Mouse (Mus musculus): ENCODE results near the gene Mybph. TPM values are rescaled to one million over a fixed set of nuclear protein-coding genes. Genes with fewer than 3 reads are reported as not detected.

Mybph gene
- polyA plus RNA-seq, 1 experiment, result 0.89 TPM

DNA sequence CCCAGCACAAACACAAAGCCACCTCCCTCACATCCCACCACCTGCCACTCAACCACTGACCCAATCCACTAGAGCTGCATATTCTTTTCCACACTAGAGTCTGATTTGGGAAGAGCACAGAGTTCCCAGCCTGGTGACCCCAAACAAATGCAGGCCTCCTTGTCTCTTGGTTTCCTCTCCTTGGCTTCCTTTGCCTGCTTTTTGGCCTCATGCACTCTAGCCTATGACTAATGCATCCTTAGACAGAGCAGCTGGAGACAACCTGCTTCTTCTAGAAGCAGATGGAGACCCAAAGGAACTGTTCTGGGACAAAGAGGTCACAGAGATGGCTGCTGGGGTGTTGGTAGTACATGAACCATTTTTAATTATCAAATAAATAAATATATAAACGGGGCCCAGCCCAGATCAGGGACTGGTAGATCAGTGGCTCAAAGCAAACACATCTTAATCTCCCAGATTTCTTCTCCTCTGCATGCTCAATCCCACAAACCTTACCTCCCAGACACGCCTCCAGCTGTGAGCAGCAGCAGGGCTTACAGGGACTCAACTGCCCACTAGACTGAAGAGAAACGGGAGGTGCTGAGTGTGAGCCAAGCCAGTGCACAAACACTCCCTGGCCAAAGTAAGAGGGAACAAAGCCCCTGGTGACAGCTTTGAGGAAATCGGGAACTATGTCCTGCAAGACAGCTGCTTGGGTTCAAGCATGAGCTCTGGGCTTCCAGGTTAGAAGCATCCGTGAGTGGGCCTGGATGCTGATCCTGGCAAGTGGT, 36.7 kb downstream of the Mybph start:
- WGBS, result 80% methylated on average over 5 of the region's 5 CpGs
- H3K27me3 ChIP-seq (replicated peaks; ENCODE audit: control insufficient read depth, insufficient read depth, low read length), result no peaks in the 10 kb centered on the region
- no peak for DNase-seq
- H3K4me3 ChIP-seq (ENCODE audit: insufficient read depth, low read depth, low read length), result no peak overlapping the region
- no peak for TF ChIP-seq POLR2A (IDR thresholded peaks at IDR 0.05; ENCODE audit: low read depth, low read length)
- TF ChIP-seq CTCF (conservative IDR thresholded peaks at IDR 0.05; ENCODE audit: insufficient read depth, insufficient read length, low read depth, low read length), result no peak
- H3K36me3 ChIP-seq (ENCODE audit: control insufficient read depth, insufficient read depth, low read length), result no peaks in the 10 kb centered on the region
- H3K27ac ChIP-seq (ENCODE audit: insufficient read depth, low read depth, low read length), result no peak overlapping the region
- peaks cover 2% of the 10 kb centered on the region; the same call in 1 of the 2 replicates for H3K4me1 ChIP-seq (ENCODE audit: control insufficient read depth, insufficient read depth, low read length)

DNA sequence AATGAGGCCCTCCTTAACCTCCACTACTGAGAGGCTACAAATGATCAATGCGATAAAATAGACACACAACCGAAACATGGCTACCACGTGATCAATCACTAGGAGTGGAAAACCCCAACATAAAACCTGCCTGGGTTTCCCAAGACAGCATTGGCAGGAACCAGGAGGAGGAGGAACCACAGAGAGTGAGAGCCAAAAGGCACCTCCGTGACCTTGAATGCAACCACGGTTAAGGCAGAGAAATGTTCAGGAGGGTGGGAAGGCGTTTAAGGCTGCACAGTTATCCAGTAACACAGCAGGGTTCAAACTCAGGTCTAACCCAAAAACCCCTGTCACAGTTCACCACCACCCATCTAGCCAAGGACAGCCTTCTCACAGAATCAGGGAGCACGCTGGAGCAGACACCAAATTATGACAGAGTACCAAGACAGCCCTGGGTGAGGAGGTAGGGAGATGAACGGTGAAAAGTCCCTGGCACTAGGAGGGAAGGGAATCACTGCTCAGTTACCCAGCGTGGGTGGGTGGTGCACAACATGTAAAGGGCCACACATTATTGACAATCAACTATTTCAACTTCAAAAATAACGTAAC, 37.5 kb downstream of the Mybph start:
- Histone ChIP-seq H3K27me3 (replicated peaks; ENCODE audit: control insufficient read depth, insufficient read depth, low read length) (no peaks in the 10 kb centered on the region), H3K4me3 (ENCODE audit: insufficient read depth, low read depth, low read length) (no peak overlapping the region), H3K4me1 (ENCODE audit: control insufficient read depth, insufficient read depth, low read length) (peaks cover 2% of the 10 kb centered on the region; the same call in 1 of the 2 replicates), H3K27ac (ENCODE audit: insufficient read depth, low read depth, low read length) (no peak overlapping the region), H3K36me3 (ENCODE audit: control insufficient read depth, insufficient read depth, low read length) (no peaks in the 10 kb centered on the region)
- DNase-seq, result no peak
- TF ChIP-seq CTCF (conservative IDR thresholded peaks at IDR 0.05; ENCODE audit: insufficient read depth, insufficient read length, low read depth, low read length) (no peak), POLR2A (IDR thresholded peaks at IDR 0.05; ENCODE audit: low read depth, low read length) (no peak)
- 73% methylated on average over 10 of the region's 10 CpGs for WGBS

DNA sequence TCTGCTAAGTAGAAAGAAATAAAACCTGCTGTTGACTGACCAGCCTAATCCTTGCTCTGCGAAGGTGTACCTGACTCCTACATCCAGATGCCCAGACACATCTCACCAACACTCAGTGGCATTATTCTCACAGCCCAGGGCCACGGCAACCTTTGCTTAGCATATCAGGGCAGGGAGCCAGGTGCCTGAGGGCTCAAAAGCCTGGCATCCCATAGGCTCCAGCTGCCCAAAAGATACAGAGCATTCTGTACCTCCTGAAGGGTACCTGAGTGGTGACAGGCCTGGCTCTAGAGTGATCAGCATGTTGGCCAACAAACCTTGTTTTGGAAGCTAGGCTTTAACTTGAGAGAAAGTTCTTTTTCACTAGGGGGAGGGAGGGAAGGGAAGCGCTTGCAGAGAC, 38.0 kb downstream of the Mybph start:
- TF ChIP-seq CTCF (conservative IDR thresholded peaks at IDR 0.05; ENCODE audit: insufficient read depth, insufficient read length, low read depth, low read length) (no peak), POLR2A (IDR thresholded peaks at IDR 0.05; ENCODE audit: low read depth, low read length) (no peak)
- Histone ChIP-seq H3K36me3 (ENCODE audit: control insufficient read depth, insufficient read depth, low read length) (no peaks in the 10 kb centered on the region), H3K4me3 (ENCODE audit: insufficient read depth, low read depth, low read length) (no peak overlapping the region), H3K27me3 (replicated peaks; ENCODE audit: control insufficient read depth, insufficient read depth, low read length) (no peaks in the 10 kb centered on the region), H3K4me1 (ENCODE audit: control insufficient read depth, insufficient read depth, low read length) (peaks cover 2% of the 10 kb centered on the region; the same call in 1 of the 2 replicates), H3K27ac (ENCODE audit: insufficient read depth, low read depth, low read length) (no peak overlapping the region)
- WGBS, result 76% methylated on average over 3 of the region's 3 CpGs
- no peak for DNase-seq

DNA sequence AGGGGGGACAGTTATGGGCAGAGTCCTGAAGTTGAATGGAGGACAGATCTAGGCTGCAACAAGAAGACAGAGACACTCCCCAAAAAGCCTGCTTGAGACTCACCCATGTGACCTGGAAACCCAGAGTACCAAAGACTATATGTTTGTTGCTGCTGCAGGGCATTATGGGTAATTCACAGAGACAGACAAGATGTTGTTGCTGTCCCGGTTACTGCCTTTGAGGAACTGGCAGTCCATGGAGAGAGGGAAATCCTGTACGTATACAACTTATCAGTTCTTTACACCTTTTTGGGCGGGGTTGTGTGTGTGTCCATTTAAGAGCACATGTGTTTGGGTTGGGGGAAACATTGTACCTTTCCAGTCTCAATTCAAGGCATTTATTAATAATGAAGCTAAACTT, 38.4 kb downstream of the Mybph start:
- Histone ChIP-seq H3K36me3 (ENCODE audit: control insufficient read depth, insufficient read depth, low read length) (no peaks in the 10 kb centered on the region), H3K4me3 (ENCODE audit: insufficient read depth, low read depth, low read length) (no peak overlapping the region), H3K4me1 (ENCODE audit: control insufficient read depth, insufficient read depth, low read length) (peaks cover 2% of the 10 kb centered on the region; the same call in 1 of the 2 replicates), H3K27me3 (replicated peaks; ENCODE audit: control insufficient read depth, insufficient read depth, low read length) (no peaks in the 10 kb centered on the region), H3K27ac (ENCODE audit: insufficient read depth, low read depth, low read length) (no peak overlapping the region)
- no peak for TF ChIP-seq POLR2A (IDR thresholded peaks at IDR 0.05; ENCODE audit: low read depth, low read length)
- no peak for TF ChIP-seq CTCF (conservative IDR thresholded peaks at IDR 0.05; ENCODE audit: insufficient read depth, insufficient read length, low read depth, low read length)
- WGBS, result 87% methylated on average over 3 of the region's 3 CpGs
- no peak for DNase-seq

DNA sequence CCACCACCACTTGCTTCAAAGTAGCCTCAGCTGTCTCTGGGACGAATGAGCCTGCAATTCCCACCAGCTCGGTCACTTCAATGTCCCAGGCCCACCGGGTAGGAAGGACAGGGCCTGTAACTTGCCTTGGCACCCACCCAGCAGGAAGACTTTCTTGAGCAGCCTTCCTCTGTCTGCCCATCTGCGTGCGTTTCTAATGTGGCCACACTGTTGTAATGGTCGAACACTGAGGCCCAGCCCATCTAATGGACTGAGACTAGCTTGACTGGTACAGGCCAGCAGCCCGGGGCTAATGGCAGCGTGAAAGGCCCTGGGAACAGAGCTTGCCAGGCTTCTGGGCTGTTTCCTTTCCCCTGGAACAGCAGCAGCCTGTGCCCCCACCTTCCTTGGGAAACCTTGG, 39.1 kb downstream of the Mybph start:
- no peak overlapping the region for H3K4me3 ChIP-seq (ENCODE audit: insufficient read depth, low read depth, low read length)
- WGBS, result 53% methylated on average over 8 of the region's 8 CpGs
- peak overlapping the region; percentile 51; the same call in 1 of the 2 replicates for H3K27ac ChIP-seq (ENCODE audit: insufficient read depth, low read depth, low read length)

DNA sequence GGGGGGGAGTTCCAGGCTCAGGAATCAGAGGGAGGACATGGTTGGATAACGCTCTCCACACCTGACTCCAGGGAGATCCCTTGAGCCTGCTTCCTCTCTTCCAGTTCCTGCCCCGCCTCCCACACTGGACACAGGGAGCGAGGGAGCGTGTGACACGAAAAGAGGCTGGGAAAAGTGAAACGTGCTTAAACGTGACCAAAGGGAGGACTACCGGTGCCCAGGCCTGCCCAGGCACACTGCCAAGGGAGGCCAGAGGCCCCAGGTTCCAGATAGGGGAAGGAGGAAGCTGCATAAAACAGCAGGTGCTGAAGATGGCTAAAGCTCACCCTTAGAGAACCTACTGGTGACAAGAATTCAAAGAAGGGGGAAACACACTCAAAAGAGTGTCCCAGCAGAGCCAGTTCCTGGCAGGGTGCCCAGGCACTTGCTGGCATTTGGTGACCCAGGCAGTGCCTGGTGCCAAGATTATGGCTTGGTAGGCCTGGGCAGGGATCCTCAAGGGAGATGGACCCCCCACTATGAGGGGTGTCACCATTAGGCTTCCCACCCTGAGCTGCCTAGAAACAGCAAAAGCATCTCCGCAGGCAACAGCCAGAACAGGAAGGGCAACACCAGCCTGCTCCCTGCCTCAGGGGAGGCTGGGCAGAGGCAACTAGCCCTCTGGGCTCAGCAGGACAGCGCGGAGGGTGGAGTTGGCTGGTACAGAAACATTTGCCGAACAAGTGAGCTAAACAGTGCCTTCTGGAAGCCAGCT, 39.7 kb downstream of the Mybph start:
- H3K27me3 ChIP-seq (replicated peaks; ENCODE audit: control insufficient read depth, insufficient read depth, low read length), result no peaks in the 10 kb centered on the region
- H3K36me3 ChIP-seq (ENCODE audit: control insufficient read depth, insufficient read depth, low read length), result no peaks in the 10 kb centered on the region
- H3K27ac ChIP-seq (ENCODE audit: insufficient read depth, low read depth, low read length), result peak overlapping the region; percentile 18
- peaks cover 8% of the 10 kb centered on the region for H3K4me1 ChIP-seq (ENCODE audit: control insufficient read depth, insufficient read depth, low read length)
- peak; percentile 57 for DNase-seq
- TF ChIP-seq POLR2A (IDR thresholded peaks at IDR 0.05; ENCODE audit: low read depth, low read length), result no peak
- TF ChIP-seq CTCF (conservative IDR thresholded peaks at IDR 0.05; ENCODE audit: insufficient read depth, insufficient read length, low read depth, low read length), result no peak
- peak overlapping the region; percentile 34; the same call in 1 of the 2 replicates for H3K4me3 ChIP-seq (ENCODE audit: insufficient read depth, low read depth, low read length)
- 42% methylated on average over 12 of the region's 12 CpGs for WGBS

More for the DNA sequence above, 39.1 kb downstream of the Mybph start:
- Histone ChIP-seq H3K27me3 (replicated peaks; ENCODE audit: control insufficient read depth, insufficient read depth, low read length) (no peaks in the 10 kb centered on the region), H3K36me3 (ENCODE audit: control insufficient read depth, insufficient read depth, low read length) (no peaks in the 10 kb centered on the region), H3K4me1 (ENCODE audit: control insufficient read depth, insufficient read depth, low read length) (peaks cover 6% of the 10 kb centered on the region; the same call in 1 of the 2 replicates)
- TF ChIP-seq CTCF (conservative IDR thresholded peaks at IDR 0.05; ENCODE audit: insufficient read depth, insufficient read length, low read depth, low read length), result no peak
- TF ChIP-seq POLR2A (IDR thresholded peaks at IDR 0.05; ENCODE audit: low read depth, low read length), result no peak
- no peak for DNase-seq

Data from kidney, adult 2 months (tissue).